Mouse (Mus musculus) bone marrow, adult 2 months (tissue): ENCODE results near the gene Gm45062. TPM values are rescaled to one million over a fixed set of nuclear protein-coding genes. Genes with fewer than 3 reads are reported as not detected.

Source experiments
- H3K27ac ChIP-seq: fragments of 200-500 bp; 2 replicates; pipeline ENCODE4 v1.5.1; 2012; ENCODE audit warnings: low read depth, mild to moderate bottlenecking, control low read depth, inconsistent platforms, low read length; ENCODE audit not compliant: control insufficient read depth, poor library complexity, insufficient read depth
- H3K4me1 ChIP-seq: fragments of 200-500 bp; 2 replicates; pipeline ENCODE4 v1.6.1; 2011; ENCODE audit warnings: low read length; ENCODE audit not compliant: control insufficient read depth, insufficient read depth
- H3K4me3 ChIP-seq: fragments of 200-500 bp; replicated peaks from 2 replicates; pipeline ENCODE3; 2011; ENCODE audit warnings: mild to moderate bottlenecking, low read depth, low read length, control low read depth; ENCODE audit not compliant: control insufficient read depth
- CTCF ChIP-seq: fragments of 200-500 bp; IDR thresholded peaks from 2 replicates; pipeline ENCODE4 v1.5.1; 2011; ENCODE audit warnings: low read length, control low read depth; ENCODE audit not compliant: control insufficient read depth, insufficient read depth
- POLR2A ChIP-seq: fragments of 200-500 bp; IDR thresholded peaks from 2 replicates; pipeline ENCODE4 v1.6.1; 2011; ENCODE audit warnings: low read depth, mild to moderate bottlenecking, control low read depth, low read length, borderline replicate concordance; ENCODE audit not compliant: control insufficient read depth
- WGBS: fragments of 180-500 bp; shearing (Covaris S2); methylation state at CpG from one replicate; pipeline ENCODE4 v1.1.7; 2018; 5-methylcytosine and 5-hydroxymethylcytosine counted together
- polyA plus RNA-seq: library from polyadenylated mRNA; stranded (reverse); fragments of >200 nt; gene quantifications from 2 replicates; pipeline ENCODE4 v1.2.4, GENCODE M21; 2011; ENCODE audit warnings: low replicate concordance; ENCODE audit not compliant: missing spikeins, insufficient read depth, insufficient read length

Gm45062 gene
- polyA plus RNA-seq, 1 experiment: 4.1 TPM

GRCm38 (mm10) chr6:8351507-8351906 lies 92.3 kb downstream of the Gm45062 start:
- WGBS: 95% methylated on average over 2 of the region's 2 CpGs
- H3K27ac ChIP-seq: no peak overlapping the region
- no peak overlapping the region for H3K4me3 ChIP-seq
- H3K4me1 ChIP-seq: no peaks in the 10 kb centered on the region; the same call in 1 of the 2 replicates
- no peak for TF ChIP-seq POLR2A
- TF ChIP-seq CTCF: no peak

- TF ChIP-seq POLR2A (no peak), CTCF (no peak)
- 79% methylated on average over 12 of the region's 12 CpGs for WGBS
- Histone ChIP-seq H3K27ac (no peak overlapping the region), H3K4me3 (no peak overlapping the region), H3K4me1 (no peaks in the 10 kb centered on the region)
These were observed 93.4 kb downstream of the Gm45062 start for GRCm38 (mm10) chr6:8352533-8353168.

- WGBS: 88% methylated on average over 4 of the region's 4 CpGs
- Histone ChIP-seq H3K4me1 (no peaks in the 10 kb centered on the region), H3K27ac (no peak overlapping the region), H3K4me3 (no peak overlapping the region)
- TF ChIP-seq CTCF (no peak), POLR2A (no peak)
These were observed 94.2 kb downstream of the Gm45062 start for GRCm38 (mm10) chr6:8353461-8353860.

GRCm38 (mm10) chr6:8354846-8355245 lies 95.6 kb downstream of the Gm45062 start:
- Histone ChIP-seq H3K4me3 (no peak overlapping the region), H3K4me1 (no peaks in the 10 kb centered on the region), H3K27ac (no peak overlapping the region)
- 72% methylated on average over 4 of the region's 4 CpGs for WGBS
- no peak for TF ChIP-seq CTCF
- no peak for TF ChIP-seq POLR2A

- Histone ChIP-seq H3K4me1 (no peaks in the 10 kb centered on the region), H3K27ac (no peak overlapping the region), H3K4me3 (no peak overlapping the region)
- WGBS: 57% methylated on average over 2 of the region's 2 CpGs
- TF ChIP-seq CTCF (no peak), POLR2A (no peak)
These were observed 99.0 kb downstream of the Gm45062 start for GRCm38 (mm10) chr6:8358232-8358631.

GRCm38 (mm10) chr6:8358782-8359181 lies 99.5 kb downstream of the Gm45062 start:
- 91% methylated on average over 2 of the region's 2 CpGs for WGBS
- TF ChIP-seq POLR2A: no peak
- no peak for TF ChIP-seq CTCF
- Histone ChIP-seq H3K27ac (no peak overlapping the region), H3K4me1 (no peaks in the 10 kb centered on the region), H3K4me3 (no peak overlapping the region)

GRCm38 (mm10) chr6:8360805-8361204 lies 101.6 kb downstream of the Gm45062 start:
- 85% methylated on average over 7 of the region's 7 CpGs for WGBS
- H3K4me1 ChIP-seq: no peaks in the 10 kb centered on the region
- no peak for TF ChIP-seq POLR2A
- TF ChIP-seq CTCF: no peak
- H3K27ac ChIP-seq: no peak overlapping the region
- H3K4me3 ChIP-seq: no peak overlapping the region

GRCm38 (mm10) chr6:8364033-8364756 lies 104.9 kb downstream of the Gm45062 start:
- no peaks in the 10 kb centered on the region for H3K4me1 ChIP-seq
- H3K4me3 ChIP-seq: no peak overlapping the region
- no peak overlapping the region for H3K27ac ChIP-seq

GRCm38 (mm10) chr6:8364757-8365150 lies 105.5 kb downstream of the Gm45062 start:
- H3K4me1 ChIP-seq: no peaks in the 10 kb centered on the region
- H3K4me3 ChIP-seq: no peak overlapping the region
- no peak overlapping the region for H3K27ac ChIP-seq
- TF ChIP-seq CTCF (no peak), POLR2A (no peak)
- WGBS: 91% methylated on average over 11 of the region's 11 CpGs

More at GRCm38 (mm10) chr6:8364033-8364756, 104.9 kb downstream of the Gm45062 start:
- 91% methylated on average over 12 of the region's 12 CpGs for WGBS
- TF ChIP-seq CTCF: no peak
- no peak for TF ChIP-seq POLR2A

- no peak overlapping the region for H3K27ac ChIP-seq
- H3K4me3 ChIP-seq: no peak overlapping the region
- 94% methylated on average over 4 of the region's 4 CpGs for WGBS
- no peaks in the 10 kb centered on the region for H3K4me1 ChIP-seq
- no peak for TF ChIP-seq POLR2A
- no peak for TF ChIP-seq CTCF
These were observed 108.4 kb downstream of the Gm45062 start for GRCm38 (mm10) chr6:8367675-8368074.
